Mouse (Mus musculus) myocyte (in vitro differentiated cells): Measurements from ENCODE around the gene Timm8a2.

Experiments
- E2F4 ChIP-seq: IDR thresholded peaks from one replicate; pipeline ENCODE4 v1.6.1; 2011; ENCODE audit warnings: mild to moderate bottlenecking, control low read depth, moderate library complexity; ENCODE audit not compliant: insufficient read depth
- MAX ChIP-seq: IDR thresholded peaks from one replicate; pipeline ENCODE4 v1.6.1; 2011; ENCODE audit warnings: low read depth, mild to moderate bottlenecking, control low read depth
- MYOD1 ChIP-seq, 3 experiments: IDR thresholded peaks; one replicate each; pipeline ENCODE4 v1.6.1; 2011; ENCODE audit warnings: control low read depth in 2 of 3, low read depth in 2 of 3, mild to moderate bottlenecking in 2 of 3, moderate library complexity in 1 of 3; ENCODE audit not compliant: insufficient read length in 2 of 3, control insufficient read depth in 1 of 3
- MYOG ChIP-seq, 3 experiments: IDR thresholded peaks; one replicate each; pipeline ENCODE4 v1.6.1; 2011; ENCODE audit warnings: control low read depth in 2 of 3, low read depth in 2 of 3, mild to moderate bottlenecking in 2 of 3; ENCODE audit not compliant: insufficient read length in 2 of 3, control insufficient read depth in 1 of 3, insufficient read depth in 1 of 3
- POLR2A ChIP-seq: IDR thresholded peaks from one replicate; pipeline ENCODE4 v1.6.1; 2011; ENCODE audit warnings: low read depth, mild to moderate bottlenecking, control low read depth, moderate library complexity; ENCODE audit not compliant: insufficient read length
- REST ChIP-seq: IDR thresholded peaks from one replicate; pipeline ENCODE4 v1.6.1; 2011; ENCODE audit warnings: mild to moderate bottlenecking, control low read depth, moderate library complexity; ENCODE audit not compliant: insufficient read depth, insufficient read length
- TCF12 ChIP-seq: IDR thresholded peaks from one replicate; pipeline ENCODE4 v1.6.1; 2011; ENCODE audit warnings: mild to moderate bottlenecking, control low read depth; ENCODE audit not compliant: poor library complexity, insufficient read depth, severe bottlenecking
- USF1 ChIP-seq: IDR thresholded peaks from one replicate; pipeline ENCODE4 v1.6.1; 2011; ENCODE audit warnings: low read depth, mild to moderate bottlenecking, control low read depth, moderate library complexity

GRCm38 (mm10) chr14:122009502-122009901, 25.0 kb upstream of the Timm8a2 start:
- TF ChIP-seq POLR2A, result no peak
- TF ChIP-seq E2F4, result no peak
- TF ChIP-seq MAX, result no peak
- TF ChIP-seq REST, result no peak
- TF ChIP-seq TCF12, result no peak
- no peak for TF ChIP-seq MYOD1 (IDR thresholded peaks at IDR 0.05; ENCODE audit: control insufficient read depth in 1 of 3, insufficient read length in 2 of 3, low read depth in 2 of 3)
- no peak for TF ChIP-seq USF1
- TF ChIP-seq MYOG (IDR thresholded peaks at IDR 0.05; ENCODE audit: control insufficient read depth in 1 of 3, insufficient read depth in 1 of 3, insufficient read length in 2 of 3, low read depth in 2 of 3), result no peak
